Mouse (Mus musculus) liver, embryonic 14.5 days (tissue): ENCODE results near the gene Casp8ap2.

Experiments
- CTCF ChIP-seq: IDR thresholded peaks from 2 replicates; pipeline ENCODE4 v1.5.1; 2016; ENCODE audit warnings: antibody characterized with exemption, low read depth, control low read depth
- EP300 ChIP-seq: IDR thresholded peaks from 2 replicates; pipeline ENCODE4 v1.6.1; 2016; ENCODE audit warnings: antibody characterized with exemption, low read depth

DNA sequence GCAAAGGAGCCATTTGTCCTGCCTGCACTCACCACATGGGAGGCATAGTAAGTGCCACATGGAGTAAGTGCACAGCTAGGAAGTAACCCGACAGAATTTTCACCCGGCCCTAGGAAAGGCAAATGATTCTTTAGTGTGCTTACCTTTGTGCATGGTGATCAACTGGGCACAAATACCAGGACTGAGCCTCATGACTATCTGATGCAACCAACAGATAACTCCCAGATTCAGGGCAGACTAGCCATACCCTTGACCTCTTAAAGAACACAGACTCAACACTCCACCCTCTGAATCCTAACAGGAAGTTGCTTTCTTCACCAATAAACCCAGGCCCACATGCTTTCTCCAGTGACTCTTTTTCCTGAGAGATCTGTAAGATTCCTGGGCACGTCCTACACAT, 43.8 kb upstream of the Casp8ap2 start:
- no peak for TF ChIP-seq CTCF
- TF ChIP-seq EP300, result no peak
